Mouse (Mus musculus): ENCODE measurements around the gene Knstrn. TPM values are rescaled to one million over a fixed set of nuclear protein-coding genes. Genes with fewer than 3 reads are reported as not detected.

Gene Knstrn
- total RNA-seq, 4 experiments from 2014 or later: 1.1 to 2.0 (median 1.5) TPM

- peak; percentile 94 to 95 for DNase-seq (ENCODE audit: low spot score in 2 of 2)
These were observed 47.9 kb downstream of the Knstrn start, which contains the start of gene Ivd for GRCm38 (mm10) chr2:118861454-118862339. TSS of gene Ivd (plus strand) at chr2:118861954.

- no peak for DNase-seq (ENCODE audit: low spot score in 2 of 2)
These were observed 48.5 kb downstream of the Knstrn start for GRCm38 (mm10) chr2:118862340-118862675.

- no peak for DNase-seq (ENCODE audit: low spot score in 2 of 2)
These were observed 56.8 kb downstream of the Knstrn start for GRCm38 (mm10) chr2:118870601-118871000.

GRCm38 (mm10) chr2:118871032-118871431, 57.2 kb downstream of the Knstrn start:
- no peak for DNase-seq (ENCODE audit: low spot score in 2 of 2)

- no peak for DNase-seq (ENCODE audit: low spot score in 2 of 2)
These were observed 59.2 kb downstream of the Knstrn start for GRCm38 (mm10) chr2:118873018-118873417.

GRCm38 (mm10) chr2:118873890-118874430, 60.2 kb downstream of the Knstrn start:
- no peak for DNase-seq (ENCODE audit: low spot score in 2 of 2)

GRCm38 (mm10) chr2:118875316-118875715, 61.5 kb downstream of the Knstrn start:
- DNase-seq (ENCODE audit: low spot score in 2 of 2): no peak

- no peak for DNase-seq (ENCODE audit: low spot score in 2 of 2)
These were observed 62.6 kb downstream of the Knstrn start for GRCm38 (mm10) chr2:118876453-118876852.

- no peak for DNase-seq (ENCODE audit: low spot score in 2 of 2)
These were observed 67.2 kb downstream of the Knstrn start for GRCm38 (mm10) chr2:118881019-118881418.

GRCm38 (mm10) chr2:118881956-118882355, 68.2 kb downstream of the Knstrn start:
- DNase-seq (ENCODE audit: low spot score in 2 of 2): no peak

- peak; percentile 55 to 90 for DNase-seq (ENCODE audit: low spot score in 2 of 2)
These were observed 69.3 kb downstream of the Knstrn start for GRCm38 (mm10) chr2:118882840-118883679.

- DNase-seq (ENCODE audit: low spot score in 2 of 2): no peak
These were observed 73.6 kb downstream of the Knstrn start for GRCm38 (mm10) chr2:118887440-118887839.

GRCm38 (mm10) chr2:118887845-118888548, 74.2 kb downstream of the Knstrn start:
- DNase-seq (ENCODE audit: low spot score in 2 of 2): no peak

- no peak for DNase-seq (ENCODE audit: low spot score in 2 of 2)
These were observed 77.4 kb downstream of the Knstrn start for GRCm38 (mm10) chr2:118891173-118891572.

GRCm38 (mm10) chr2:118895990-118896913, 82.4 kb downstream of the Knstrn start:
- DNase-seq (ENCODE audit: low spot score in 2 of 2): peak in 1 of 2 experiments; percentile 25

GRCm38 (mm10) chr2:118896914-118897291, 83.1 kb downstream of the Knstrn start:
- DNase-seq (ENCODE audit: low spot score in 2 of 2): no peak

GRCm38 (mm10) chr2:118897392-118897791, 83.6 kb downstream of the Knstrn start:
- no peak for DNase-seq (ENCODE audit: low spot score in 2 of 2)

GRCm38 (mm10) chr2:118897808-118898207, 84.0 kb downstream of the Knstrn start:
- DNase-seq (ENCODE audit: low spot score in 2 of 2): no peak

- DNase-seq (ENCODE audit: low spot score in 2 of 2): no peak
These were observed 85.0 kb downstream of the Knstrn start for GRCm38 (mm10) chr2:118898771-118899170.

- no peak for DNase-seq (ENCODE audit: low spot score in 2 of 2)
These were observed 85.5 kb downstream of the Knstrn start for GRCm38 (mm10) chr2:118899306-118899705.

Data from layer of hippocampus, adult 8-10 months (tissue).